Mouse (Mus musculus) gastrocnemius, adult 2 months (tissue): ENCODE results near the gene Hspb9. TPM values are rescaled to one million over a fixed set of nuclear protein-coding genes. Genes with fewer than 3 reads are reported as not detected.
A peak's percentile ranks its signal among the peaks of the same experiment; 100 is the strongest.

Experiments used
- DNase-seq: peaks from one replicate; pipeline ENCODE4 v3.0.0; 2022
- H3K27ac ChIP-seq: fragments of 200-600 bp; 2 replicates; pipeline ENCODE4 v1.8.1; 2022; ENCODE audit warnings: mild to moderate bottlenecking
- H3K4me3 ChIP-seq: fragments of 200-600 bp; 2 replicates; pipeline ENCODE4 v1.8.1; 2022; ENCODE audit warnings: mild to moderate bottlenecking, moderate library complexity
- CTCF ChIP-seq: fragments of 200-600 bp; IDR thresholded peaks from 2 replicates; pipeline ENCODE4 v1.8.1; 2022; ENCODE audit warnings: antibody characterized with exemption, mild to moderate bottlenecking, moderate library complexity
- intact Hi-C: fragments of 180-260 bp; cut with DNase I; formaldehyde crosslinking; loops from one replicate; pipeline ENCODE4 v1.15.1; 2025
- total RNA-seq, 2 experiments: library from RNA; stranded (reverse); gene quantifications; 2 replicates each; pipeline ENCODE4 v1.2.3; 2021

The Hspb9 gene
- total RNA-seq, 2 experiments from 2014 or later, result not detected

- intact Hi-C loops, result loop anchor here (10.0 kb wide), 2 partner anchors 143 to 353 kb away; partner anchors contain the start of genes Stat5a and Stat5b
- H3K4me3 ChIP-seq, result peak within 1 kb of the TSS; percentile 95
- peak; percentile 93 for DNase-seq
- H3K27ac ChIP-seq, result peak within 1 kb of the TSS; percentile 92
- TF ChIP-seq CTCF, result no peak; the same call in 1 of the 2 replicates
Measured at GRCm38 (mm10) chr11:100711783-100712615, 1.7 kb upstream of the Hspb9 start, which contains the start of gene Kat2a. TSS of gene Kat2a (minus strand) at chr11:100712465.

- Histone ChIP-seq H3K4me3 (peak overlapping the region; percentile 64), H3K27ac (peak overlapping the region; percentile 70)
- TF ChIP-seq CTCF, result no peak
- intact Hi-C loops, result loop anchor here (10.0 kb wide), 2 partner anchors 142 to 352 kb away; partner anchors contain the start of genes Stat5a and Stat5b
- no peak for DNase-seq
Measured at GRCm38 (mm10) chr11:100713174-100713573, 476 bp upstream of the Hspb9 start.

- peak; percentile 83 for DNase-seq
- intact Hi-C loops, result loop anchor here (1.0 to 10.0 kb wide), 3 partner anchors 47 to 350 kb away; partner anchors contain the start of genes Stat5a and Stat5b
- H3K4me3 ChIP-seq, result peak overlapping the region; percentile 64
Measured at GRCm38 (mm10) chr11:100714534-100714915, 875 bp downstream of the Hspb9 start.

GRCm38 (mm10) chr11:100714948-100715347 lies 1.3 kb downstream of the Hspb9 start:
- Histone ChIP-seq H3K27ac (no peak overlapping the region), H3K4me3 (no peak overlapping the region)
- intact Hi-C loops, result loop anchor here (1.0 to 10.0 kb wide), 3 partner anchors 46 to 350 kb away; partner anchors contain the start of genes Stat5a and Stat5b
- TF ChIP-seq CTCF, result no peak
- no peak for DNase-seq

More at GRCm38 (mm10) chr11:100714534-100714915, 875 bp downstream of the Hspb9 start:
- H3K27ac ChIP-seq, result peak overlapping the region; percentile 70
- peak; percentile 89 for TF ChIP-seq CTCF

- intact Hi-C loops, result loop anchor here (10.0 kb wide), 2 partner anchors 138 to 348 kb away; partner anchors contain the start of genes Stat5a and Stat5b
Measured at GRCm38 (mm10) chr11:100716649-100717048, 3.0 kb downstream of the Hspb9 start.

GRCm38 (mm10) chr11:100718462-100718861 lies 4.8 kb downstream of the Hspb9 start:
- Histone ChIP-seq H3K4me3 (no peak overlapping the region), H3K27ac (peak overlapping the region; percentile 81)
- DNase-seq, result no peak
- intact Hi-C loops, result loop anchor here (10.0 kb wide), 2 partner anchors 136 to 346 kb away; partner anchors contain the start of genes Stat5a and Stat5b
- TF ChIP-seq CTCF, result no peak

More at GRCm38 (mm10) chr11:100716649-100717048, 3.0 kb downstream of the Hspb9 start:
- Histone ChIP-seq H3K4me3 (no peak overlapping the region), H3K27ac (no peak overlapping the region)
- no peak for DNase-seq
- no peak for TF ChIP-seq CTCF

GRCm38 (mm10) chr11:100718866-100719265 lies 5.2 kb downstream of the Hspb9 start:
- peak overlapping the region; percentile 81 for H3K27ac ChIP-seq
- no peak for TF ChIP-seq CTCF
- no peak overlapping the region for H3K4me3 ChIP-seq
- intact Hi-C loops, result loop anchor here (10.0 kb wide), 2 partner anchors 136 to 346 kb away; partner anchors contain the start of genes Stat5a and Stat5b
- DNase-seq, result no peak

- no peak for DNase-seq
- peak overlapping the region; percentile 81 for H3K27ac ChIP-seq
- intact Hi-C loops, result loop anchor here (10.0 kb wide), 2 partner anchors 135 to 345 kb away; partner anchors contain the start of genes Stat5a and Stat5b
- no peak overlapping the region for H3K4me3 ChIP-seq
- TF ChIP-seq CTCF, result no peak
Measured at GRCm38 (mm10) chr11:100719312-100719711, 5.7 kb downstream of the Hspb9 start.

GRCm38 (mm10) chr11:100719893-100720292 lies 6.2 kb downstream of the Hspb9 start:
- intact Hi-C loops, result loop anchor here (5.0 to 10.0 kb wide), 3 partner anchors 135 to 345 kb away; partner anchors contain the start of genes Stat5a and Stat5b
- H3K27ac ChIP-seq, result peak overlapping the region; percentile 81
- no peak for TF ChIP-seq CTCF
- no peak for DNase-seq
- H3K4me3 ChIP-seq, result peak overlapping the region; percentile 37

- H3K4me3 ChIP-seq, result peak overlapping the region; percentile 45
- intact Hi-C loops, result loop anchor here (5.0 kb wide), 1 partner anchor 237 kb away; no protein-coding TSS in a partner anchor
- no peak for TF ChIP-seq CTCF
- no peak for DNase-seq
- peak overlapping the region; percentile 81 for H3K27ac ChIP-seq
Measured at GRCm38 (mm10) chr11:100720345-100720744, 6.7 kb downstream of the Hspb9 start.

- no peak for DNase-seq
- no peak for TF ChIP-seq CTCF
- H3K27ac ChIP-seq, result peak overlapping the region; percentile 81
- peak overlapping the region; percentile 45 for H3K4me3 ChIP-seq
- intact Hi-C loops, result loop anchor here (5.0 kb wide), 1 partner anchor 236 kb away; no protein-coding TSS in a partner anchor
Measured at GRCm38 (mm10) chr11:100721254-100721653, 7.6 kb downstream of the Hspb9 start.

GRCm38 (mm10) chr11:100721776-100722492 lies 8.3 kb downstream of the Hspb9 start:
- Histone ChIP-seq H3K4me3 (no peak overlapping the region; the same call in 1 of the 2 replicates), H3K27ac (peak overlapping the region; percentile 81)
- intact Hi-C loops, result loop anchor here (5.0 kb wide), 1 partner anchor 235 kb away; no protein-coding TSS in a partner anchor
- no peak for TF ChIP-seq CTCF
- no peak for DNase-seq
